Mouse (Mus musculus): ENCODE measurements around the gene Gpr88.

GRCm38 (mm10) chr3:116290041-116290815, 36.9 kb upstream of the Gpr88 start:
- TF ChIP-seq CTCF (IDR thresholded peaks at IDR 0.05; ENCODE audit: low read depth) (no peak), EP300 (IDR thresholded peaks at IDR 0.05; ENCODE audit: low read depth) (no peak)
